Comparison of ENCODE assay signal across 20 mouse cellular contexts in genomic region chr1:51551624-51552023, GRCm38 (mm10).
DNase-seq lines count a peak whose midpoint lies in the region; ATAC-seq lines count a peak whose summit lies in the region.
"Had no signal": no experiment of that assay in that cellular context is flagged by ENCODE, and none has a peak within 500 bp of the region (broad histone marks: within the 10 kb centered on the region; RNA-seq: fewer than 3 reads in every experiment).

No protein-coding gene starts in this region.

- no peak for DNase-seq in forebrain, embryonic 11.5 days (ENCODE audit: low spot score)
- DNase-seq in limb, embryonic 11.5 days (ENCODE audit: low spot score), result peak; percentile 30
- no peak for DNase-seq in limb, embryonic 10.5 days (ENCODE audit: low spot score)
- peak; percentile 19 for DNase-seq in lung, postnatal 10 days
- DNase-seq in lung, postnatal 4 days, result no peak
- DNase-seq in left cerebral cortex, postnatal 10 days (ENCODE audit: extremely low spot score in 1 of 2, low spot score in 2 of 2), result no peak
- DNase-seq: adrenal gland, adult 8-10 months; adrenal gland, postnatal 36 days; cerebellum, adult 11 months; cerebellum, adult 8-10 months; cerebellum, postnatal 14 days; gastrocnemius, adult 2 months; gastrocnemius, postnatal 25 days had no signal

- no peaks in the 10 kb centered on the region for H3K27me3 ChIP-seq in forebrain, embryonic 16.5 days (replicated peaks; ENCODE audit: control insufficient read depth, insufficient read depth, low read length)
- H3K27me3 ChIP-seq in forebrain, embryonic 11.5 days (ENCODE audit: control insufficient read depth, insufficient read depth, low read length), result no peaks in the 10 kb centered on the region
- no peaks in the 10 kb centered on the region for H3K27me3 ChIP-seq in limb, embryonic 11.5 days (ENCODE audit: control insufficient read depth, insufficient read depth, low read length)
- no peaks in the 10 kb centered on the region for H3K27me3 ChIP-seq in limb, embryonic 10.5 days (ENCODE audit: low read depth, poor library complexity, severe bottlenecking)
- H3K27me3 ChIP-seq in limb, embryonic 13.5 days, result no peaks in the 10 kb centered on the region
- H3K27me3 ChIP-seq: embryonic facial prominence, embryonic 13.5 days; forebrain, embryonic 13.5 days; heart, embryonic 12.5 days had no signal

- no peaks in the 10 kb centered on the region for H3K9me3 ChIP-seq in forebrain, embryonic 16.5 days (ENCODE audit: control insufficient read depth, low read length)
- H3K9me3 ChIP-seq in forebrain, embryonic 11.5 days (ENCODE audit: control insufficient read depth, low read length), result no peaks in the 10 kb centered on the region
- no peaks in the 10 kb centered on the region for H3K9me3 ChIP-seq in limb, embryonic 11.5 days (ENCODE audit: control insufficient read depth, low read length)
- H3K9me3 ChIP-seq in limb, embryonic 10.5 days (replicated peaks), result no peaks in the 10 kb centered on the region
- no peaks in the 10 kb centered on the region for H3K9me3 ChIP-seq in limb, embryonic 13.5 days
- H3K9me3 ChIP-seq: embryonic facial prominence, embryonic 13.5 days; forebrain, embryonic 13.5 days; heart, embryonic 12.5 days; hindbrain, embryonic 10.5 days had no signal

- H3K27ac ChIP-seq in forebrain, embryonic 16.5 days (ENCODE audit: low read length), result no peak overlapping the region
- H3K27ac ChIP-seq in forebrain, embryonic 11.5 days (ENCODE audit: low read depth, low read length), result no peak overlapping the region
- H3K27ac ChIP-seq in limb, embryonic 11.5 days (replicated peaks; ENCODE audit: low read depth, low read length), result no peak overlapping the region
- no peak overlapping the region for H3K27ac ChIP-seq in limb, embryonic 10.5 days
- H3K27ac ChIP-seq in limb, embryonic 13.5 days, result no peak overlapping the region
- H3K27ac ChIP-seq: embryonic facial prominence, embryonic 13.5 days; forebrain, embryonic 13.5 days; gastrocnemius, adult 2 months; hindbrain, embryonic 10.5 days; hindbrain, embryonic 14.5 days had no signal

- no peak overlapping the region for H3K9ac ChIP-seq in forebrain, embryonic 16.5 days (replicated peaks; ENCODE audit: low read depth, low read length)
- no peak overlapping the region for H3K9ac ChIP-seq in forebrain, embryonic 11.5 days (ENCODE audit: low read length)
- no peak overlapping the region for H3K9ac ChIP-seq in limb, embryonic 11.5 days (ENCODE audit: low read length)
- no peak overlapping the region for H3K9ac ChIP-seq in limb, embryonic 13.5 days
- H3K9ac ChIP-seq: embryonic facial prominence, embryonic 13.5 days; forebrain, embryonic 13.5 days; heart, embryonic 12.5 days; hindbrain, embryonic 14.5 days had no signal

- intact Hi-C loops in left cerebral cortex, postnatal 10 days (cut with DNase I), result no loop called here

- no peaks in the 10 kb centered on the region for H3K4me1 ChIP-seq in forebrain, embryonic 16.5 days (replicated peaks; ENCODE audit: control insufficient read depth, insufficient read depth, low read length)
- no peaks in the 10 kb centered on the region for H3K4me1 ChIP-seq in forebrain, embryonic 11.5 days (replicated peaks; ENCODE audit: control insufficient read depth, insufficient read depth, low read length)
- no peaks in the 10 kb centered on the region for H3K4me1 ChIP-seq in limb, embryonic 11.5 days (ENCODE audit: control insufficient read depth, insufficient read depth, low read length)
- H3K4me1 ChIP-seq in limb, embryonic 10.5 days, result peaks cover 5% of the 10 kb centered on the region; the same call in 1 of the 2 replicates
- H3K4me1 ChIP-seq in limb, embryonic 13.5 days, result no peaks in the 10 kb centered on the region
- H3K4me1 ChIP-seq: embryonic facial prominence, embryonic 13.5 days; forebrain, embryonic 13.5 days; heart, embryonic 12.5 days; hindbrain, embryonic 10.5 days had no signal

- no peaks in the 10 kb centered on the region for H3K36me3 ChIP-seq in forebrain, embryonic 16.5 days (ENCODE audit: control insufficient read depth, insufficient read depth)
- no peaks in the 10 kb centered on the region for H3K36me3 ChIP-seq in forebrain, embryonic 11.5 days (ENCODE audit: control insufficient read depth, insufficient read depth, low read length)
- no peaks in the 10 kb centered on the region for H3K36me3 ChIP-seq in limb, embryonic 11.5 days (ENCODE audit: control insufficient read depth, insufficient read depth, low read length)
- no peaks in the 10 kb centered on the region for H3K36me3 ChIP-seq in limb, embryonic 10.5 days
- no peaks in the 10 kb centered on the region for H3K36me3 ChIP-seq in limb, embryonic 13.5 days
- H3K36me3 ChIP-seq: embryonic facial prominence, embryonic 13.5 days; heart, embryonic 12.5 days; hindbrain, embryonic 10.5 days had no signal

- H3K4me2 ChIP-seq in forebrain, embryonic 16.5 days (ENCODE audit: low read length), result no peak overlapping the region
- no peak overlapping the region for H3K4me2 ChIP-seq in forebrain, embryonic 11.5 days (ENCODE audit: low read depth, low read length, severe bottlenecking)
- no peak overlapping the region for H3K4me2 ChIP-seq in limb, embryonic 11.5 days (ENCODE audit: low read depth, severe bottlenecking)
- no peak overlapping the region for H3K4me2 ChIP-seq in limb, embryonic 13.5 days (replicated peaks)
- H3K4me2 ChIP-seq: embryonic facial prominence, embryonic 13.5 days; forebrain, embryonic 13.5 days; heart, embryonic 12.5 days; hindbrain, embryonic 14.5 days had no signal

- 58% methylated on average over 5 of the region's 5 CpGs for WGBS in forebrain, embryonic 16.5 days
- WGBS in forebrain, embryonic 11.5 days, result 64% methylated on average over 5 of the region's 5 CpGs
- 58% methylated on average over 5 of the region's 5 CpGs for WGBS in limb, embryonic 11.5 days
- 60% methylated on average over 5 of the region's 5 CpGs for WGBS in limb, embryonic 10.5 days
- 47% methylated on average over 5 of the region's 5 CpGs for WGBS in limb, embryonic 13.5 days

- H3K4me3 ChIP-seq in forebrain, embryonic 16.5 days (replicated peaks; ENCODE audit: low read length), result no peak overlapping the region
- no peak overlapping the region for H3K4me3 ChIP-seq in forebrain, embryonic 11.5 days (ENCODE audit: low read depth, low read length)
- no peak overlapping the region for H3K4me3 ChIP-seq in limb, embryonic 11.5 days (ENCODE audit: low read depth, low read length)
- no peak overlapping the region for H3K4me3 ChIP-seq in limb, embryonic 10.5 days
- H3K4me3 ChIP-seq in limb, embryonic 13.5 days, result no peak overlapping the region
- H3K4me3 ChIP-seq: embryonic facial prominence, embryonic 13.5 days; forebrain, embryonic 13.5 days; gastrocnemius, adult 2 months; heart, embryonic 12.5 days; hindbrain, embryonic 10.5 days had no signal

- ATAC-seq in forebrain, embryonic 16.5 days, result peak; percentile 43; the same call in 1 of the 2 replicates
- ATAC-seq in forebrain, embryonic 11.5 days (replicated peaks; ENCODE audit: low FRiP score), result no peak
- ATAC-seq in limb, embryonic 11.5 days (ENCODE audit: insufficient number of reproducible peaks, low FRiP score, low TSS enrichment, low read depth), result 0 out of 2 replicates have a peak, but pooled peaks have one; percentile 39
- peak; percentile 51 for ATAC-seq in limb, embryonic 13.5 days (ENCODE audit: low FRiP score, low read depth)
- ATAC-seq: forebrain, embryonic 13.5 days had no signal

Comparison
In these comparisons a context has a peak if more than half of its experiments do, and no peak if none do; other contexts are left out.
1. DNase-seq: peak in limb, embryonic 11.5 days (single experiment) and lung, postnatal 10 days (single experiment); none in forebrain, embryonic 11.5 days (single experiment), limb, embryonic 10.5 days (single experiment), lung, postnatal 4 days (0 of 2) and left cerebral cortex, postnatal 10 days (0 of 2).